Mouse (Mus musculus) kidney, postnatal 10 days (tissue): ENCODE measurements around the gene Gng13.

ENCODE experiments used
- DNase-seq: peaks from one replicate; pipeline ENCODE4 v3.0.0; 2021; ENCODE audit warnings: mixed read lengths

Gng13 gene

GRCm38 (mm10) chr17:25716711-25717637 is at the start of gene Gng13:
Gng13 (plus strand) TSS chr17:25717171.
- peak; percentile 57 for DNase-seq

- no peak for DNase-seq
These were observed 48.4 kb upstream of the Gng13 start for GRCm38 (mm10) chr17:25668481-25669055.

GRCm38 (mm10) chr17:25672982-25673381 is 44.0 kb upstream of the Gng13 start:
- DNase-seq: no peak

- no peak for DNase-seq
These were observed 39.0 kb upstream of the Gng13 start for GRCm38 (mm10) chr17:25677969-25678368.

GRCm38 (mm10) chr17:25679818-25680217 is 37.2 kb upstream of the Gng13 start:
- DNase-seq: no peak

GRCm38 (mm10) chr17:25681636-25682035 is 35.3 kb upstream of the Gng13 start:
- peak; percentile 34 for DNase-seq

- DNase-seq: peak; percentile 32
These were observed 30.6 kb upstream of the Gng13 start for GRCm38 (mm10) chr17:25686323-25686722.

- DNase-seq: no peak
These were observed 28.0 kb upstream of the Gng13 start for GRCm38 (mm10) chr17:25688922-25689321.

- no peak for DNase-seq
These were observed 20.7 kb upstream of the Gng13 start for GRCm38 (mm10) chr17:25696263-25696662.

- DNase-seq: peak; percentile 84
These were observed 18.5 kb upstream of the Gng13 start for GRCm38 (mm10) chr17:25698446-25698845.

GRCm38 (mm10) chr17:25700863-25701496 is 16.0 kb upstream of the Gng13 start:
- no peak for DNase-seq

- DNase-seq: no peak
These were observed 7.0 kb upstream of the Gng13 start for GRCm38 (mm10) chr17:25709994-25710393.

GRCm38 (mm10) chr17:25711136-25711535 is 5.8 kb upstream of the Gng13 start:
- DNase-seq: no peak

- DNase-seq: no peak
These were observed 1.3 kb upstream of the Gng13 start for GRCm38 (mm10) chr17:25715627-25716026.

- no peak for DNase-seq
These were observed 841 bp upstream of the Gng13 start for GRCm38 (mm10) chr17:25716130-25716529.

GRCm38 (mm10) chr17:25717691-25718090 is 720 bp downstream of the Gng13 start:
- DNase-seq: no peak

- DNase-seq: no peak
These were observed 4.5 kb downstream of the Gng13 start for GRCm38 (mm10) chr17:25721476-25721875.

GRCm38 (mm10) chr17:25723470-25723869 is 6.5 kb downstream of the Gng13 start:
- no peak for DNase-seq

GRCm38 (mm10) chr17:25723919-25724318 is 6.9 kb downstream of the Gng13 start:
- DNase-seq: no peak

- DNase-seq: peak; percentile 34
These were observed 8.3 kb downstream of the Gng13 start for GRCm38 (mm10) chr17:25725264-25725663.

- DNase-seq: peak; percentile 100
These were observed 10.5 kb downstream of the Gng13 start, which contains the start of the genes Chtf18 and Rpusd1 for GRCm38 (mm10) chr17:25727265-25728008. Chtf18 (minus strand) TSS chr17:25727419. Rpusd1 (plus strand) TSS chr17:25727670.

- DNase-seq: peak; percentile 58
These were observed 11.0 kb downstream of the Gng13 start for GRCm38 (mm10) chr17:25728009-25728270.

- DNase-seq: peak; percentile 92
These were observed 15.1 kb downstream of the Gng13 start for GRCm38 (mm10) chr17:25732082-25732481.
